Mouse (Mus musculus) liver (tissue): ENCODE measurements around the gene Apoe.

Experiments
- DNase-seq: peaks from one replicate; pipeline ENCODE4 v3.0.0-alpha.2; 2020; ENCODE audit warnings: mixed read lengths

The Apoe gene

GRCm38 (mm10) chr7:19663940-19664339, 35.0 kb downstream of the Apoe start:
- DNase-seq, result peak; percentile 37

GRCm38 (mm10) chr7:19652614-19653013, 46.4 kb downstream of the Apoe start:
- no peak for DNase-seq

- DNase-seq, result no peak
Measured at GRCm38 (mm10) chr7:19651063-19651786, 47.8 kb downstream of the Apoe start.
